Mouse (Mus musculus): ENCODE data around the gene Olfr825.

DNA sequence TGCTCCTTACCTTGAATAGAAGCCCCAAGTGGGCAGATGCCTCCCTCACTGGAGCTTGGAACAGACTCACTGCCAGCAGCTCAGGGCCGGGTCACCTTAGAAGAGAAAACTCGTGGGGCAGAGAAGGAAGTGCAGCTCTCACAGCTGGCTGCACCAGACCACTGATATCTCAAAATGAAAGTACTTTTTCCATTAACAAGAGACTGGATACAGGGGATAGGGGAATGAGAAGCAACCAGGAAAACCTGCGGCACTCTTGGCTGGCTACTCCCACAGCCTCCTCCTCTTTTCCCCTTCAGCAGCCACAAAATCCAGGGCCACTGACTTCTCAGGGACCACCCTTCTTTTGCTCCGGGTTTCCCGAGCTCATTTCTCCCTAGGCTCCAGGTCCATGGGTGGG, 22.4 kb downstream of the Olfr825 start:
- TF ChIP-seq CTCF (IDR thresholded peaks at IDR 0.05) (no peak), EP300 (IDR thresholded peaks at IDR 0.05) (no peak)
